Mouse (Mus musculus) spleen, adult 10 weeks (tissue): ENCODE data around the gene Cyp4f15. TPM values are rescaled to one million over a fixed set of nuclear protein-coding genes. Genes with fewer than 3 reads are reported as not detected.

ENCODE experiments used
- polyA plus RNA-seq: library from polyadenylated mRNA; stranded (reverse); fragments of 350-450 nt; fragmentation: Illumina TruSeq; extraction: RNeasy Lipid Tissue Mini Kit (QIAGEN cat#74804); gene quantifications from one replicate; pipeline ENCODE4 v1.2.3, GENCODE M21; 2015; ENCODE audit warnings: low replicate concordance; ENCODE audit not compliant: insufficient read depth

Gene Cyp4f15
- not detected for polyA plus RNA-seq

DNA sequence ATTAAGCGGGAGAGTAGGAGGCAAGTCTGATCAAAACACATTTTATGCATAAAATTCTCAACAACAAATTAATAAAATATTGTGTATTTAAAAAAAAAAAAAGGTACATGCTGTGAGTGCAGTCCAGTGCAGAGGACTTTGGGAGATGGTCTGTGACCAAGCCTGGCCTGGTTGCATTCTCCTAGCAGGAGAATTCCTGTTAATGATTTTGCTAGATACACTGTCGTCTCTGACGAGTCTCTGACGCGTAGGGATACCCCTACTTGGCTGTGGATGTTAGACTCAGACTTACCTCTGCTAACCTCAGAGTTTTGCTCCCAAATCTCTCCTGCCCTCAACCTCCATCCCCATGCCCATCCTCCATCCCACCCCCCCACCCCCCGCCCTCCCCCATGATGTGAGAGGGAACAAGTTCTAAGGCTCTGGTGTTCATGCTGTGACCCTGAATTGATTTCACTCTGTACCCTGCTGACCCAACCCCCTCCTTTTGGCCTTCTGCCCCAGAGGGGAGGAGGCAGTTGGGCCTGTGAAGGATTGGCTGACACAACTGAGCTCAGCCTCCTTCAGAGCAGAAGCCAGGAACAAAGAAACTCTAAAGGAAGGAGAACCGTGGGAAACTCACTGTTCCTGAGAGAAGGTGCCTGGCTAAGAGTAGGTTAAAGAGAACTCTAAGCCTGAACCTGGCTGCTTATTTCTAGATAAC, at the start of gene Cyp4f15:
Gene Cyp4f15, plus strand, starts transcription at position 580 of the 703 bp plus-strand sequence.

DNA sequence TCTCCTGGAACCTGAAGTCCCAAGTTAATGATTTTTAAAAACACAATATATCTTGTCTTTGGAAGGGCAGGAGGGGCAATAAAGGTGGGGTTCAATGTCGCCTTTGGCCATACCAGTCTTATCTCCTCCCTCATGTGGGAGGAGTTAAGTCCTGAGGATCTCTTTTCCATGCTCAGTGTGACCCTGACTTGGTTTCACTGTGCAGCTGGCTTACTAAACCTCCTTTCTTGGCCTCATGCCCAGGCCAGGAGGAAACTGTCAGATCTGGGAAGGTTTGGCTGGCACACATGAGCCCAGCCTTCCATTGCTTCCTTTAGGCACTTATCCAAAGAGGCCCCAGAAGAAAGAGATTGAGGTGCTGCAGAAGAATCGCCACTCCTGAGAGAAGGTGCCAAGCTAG, 26.7 kb upstream of the Cyp4f15 start, which contains the start of gene Cyp4f40:
Gene Cyp4f40, plus strand, starts transcription at position 189 of the 400 bp plus-strand sequence.

Other genes starting within 250 kb of the Cyp4f15 start
- 0.29 TPM for gene Cyp4f39, start 232.9 kb upstream of the Cyp4f15 start, polyA plus RNA-seq
- 1.5 TPM for gene Cyp4f17, start 179.6 kb upstream of the Cyp4f15 start, polyA plus RNA-seq
- 57.9 TPM for gene Cyp4f16, start 149.1 kb upstream of the Cyp4f15 start, polyA plus RNA-seq
- 2.5 TPM for gene Cyp4f37, start 64.3 kb upstream of the Cyp4f15 start, polyA plus RNA-seq
- not detected for gene Cyp4f40, start 26.7 kb upstream of the Cyp4f15 start, polyA plus RNA-seq
- 82.0 TPM for gene Zfp871, start 102.7 kb downstream of the Cyp4f15 start, polyA plus RNA-seq
- gene Zfp811, start 124.3 kb downstream of the Cyp4f15 start, polyA plus RNA-seq = 1.0 TPM
- 11.3 TPM for gene Zfp799, start 144.6 kb downstream of the Cyp4f15 start, polyA plus RNA-seq
- 13.0 TPM for gene Zfp870, start 206.0 kb downstream of the Cyp4f15 start, polyA plus RNA-seq
- not detected for gene Cyp4f14, start 231.7 kb downstream of the Cyp4f15 start, polyA plus RNA-seq